Mouse (Mus musculus) cerebellum, postnatal 14 days (tissue): ENCODE results near the gene Tns1.
A peak's percentile ranks its signal among the peaks of the same experiment; 100 is the strongest.

Experiments used
- DNase-seq, 2 experiments: peaks; one replicate each; pipeline ENCODE4 v3.0.0; 2021; ENCODE audit warnings: mixed read lengths in 2 of 2

The Tns1 gene

GRCm38 (mm10) chr1:74057501-74057900 is 66.7 kb downstream of the Tns1 start:
- DNase-seq = no peak

- no peak for DNase-seq
These were observed 68.7 kb downstream of the Tns1 start for GRCm38 (mm10) chr1:74055552-74055951.

GRCm38 (mm10) chr1:74054471-74054870 is 69.8 kb downstream of the Tns1 start:
- no peak for DNase-seq

GRCm38 (mm10) chr1:74054007-74054406 is 70.2 kb downstream of the Tns1 start:
- DNase-seq = no peak

- DNase-seq = no peak
These were observed 71.2 kb downstream of the Tns1 start for GRCm38 (mm10) chr1:74053068-74053467.

- DNase-seq = no peak
These were observed 72.9 kb downstream of the Tns1 start for GRCm38 (mm10) chr1:74051349-74051748.

- DNase-seq = no peak
These were observed 74.8 kb downstream of the Tns1 start for GRCm38 (mm10) chr1:74049430-74049829.

- DNase-seq = no peak
These were observed 76.5 kb downstream of the Tns1 start for GRCm38 (mm10) chr1:74047722-74048121.

- no peak for DNase-seq
These were observed 76.9 kb downstream of the Tns1 start for GRCm38 (mm10) chr1:74047311-74047710.

- DNase-seq = no peak
These were observed 79.2 kb downstream of the Tns1 start for GRCm38 (mm10) chr1:74045034-74045433.

GRCm38 (mm10) chr1:74044421-74044820 is 79.8 kb downstream of the Tns1 start:
- DNase-seq = no peak

GRCm38 (mm10) chr1:74043584-74044105 is 80.6 kb downstream of the Tns1 start:
- no peak for DNase-seq

GRCm38 (mm10) chr1:74042711-74043467 is 81.4 kb downstream of the Tns1 start:
- DNase-seq = no peak

GRCm38 (mm10) chr1:74041692-74042091 is 82.6 kb downstream of the Tns1 start:
- no peak for DNase-seq

- DNase-seq = no peak
These were observed 83.1 kb downstream of the Tns1 start for GRCm38 (mm10) chr1:74041178-74041577.

GRCm38 (mm10) chr1:74036560-74037390 is 87.5 kb downstream of the Tns1 start:
- DNase-seq = no peak

GRCm38 (mm10) chr1:74035912-74036489 is 88.2 kb downstream of the Tns1 start:
- no peak for DNase-seq

GRCm38 (mm10) chr1:74035487-74035886 is 88.8 kb downstream of the Tns1 start:
- no peak for DNase-seq

GRCm38 (mm10) chr1:74034736-74035135 is 89.5 kb downstream of the Tns1 start:
- DNase-seq = no peak

- no peak for DNase-seq
These were observed 90.0 kb downstream of the Tns1 start for GRCm38 (mm10) chr1:74034211-74034610.

- no peak for DNase-seq
These were observed 90.8 kb downstream of the Tns1 start for GRCm38 (mm10) chr1:74033407-74033806.

GRCm38 (mm10) chr1:74032966-74033365 is 91.3 kb downstream of the Tns1 start:
- peak in 1 of 2 experiments; percentile 41 for DNase-seq
